Mouse (Mus musculus) layer of hippocampus, adult 8-10 months (tissue): ENCODE measurements around the gene Phtf1. TPM values are rescaled to one million over a fixed set of nuclear protein-coding genes. Genes with fewer than 3 reads are reported as not detected.

ENCODE experiments used
- DNase-seq, 2 experiments: peaks; one replicate each; pipeline ENCODE4 v3.0.0; 2022; ENCODE audit warnings: low spot score in 2 of 2
- total RNA-seq, 4 experiments: library from RNA; stranded (reverse); gene quantifications; 2 replicates each; pipeline ENCODE4 v1.2.4; 2022

Phtf1 gene
- total RNA-seq: 10 to 100 TPM; 36.7 to 50.1 (median 41.6) TPM

- DNase-seq: peak; percentile 63 to 82
These were observed at the start of gene Phtf1 for GRCm38 (mm10) chr3:103967861-103968691. Gene Phtf1 (plus strand): TSS chr3:103968110.

- no peak for DNase-seq
These were observed 47.8 kb upstream of the Phtf1 start for GRCm38 (mm10) chr3:103920094-103920493.

GRCm38 (mm10) chr3:103925302-103925701 lies 42.6 kb upstream of the Phtf1 start:
- DNase-seq: no peak

GRCm38 (mm10) chr3:103927511-103927910 lies 40.4 kb upstream of the Phtf1 start:
- DNase-seq: no peak

- DNase-seq: peak; percentile 31 to 33
These were observed 22.9 kb upstream of the Phtf1 start for GRCm38 (mm10) chr3:103944794-103945562.

- no peak for DNase-seq
These were observed 19.2 kb upstream of the Phtf1 start for GRCm38 (mm10) chr3:103948666-103949065.

- DNase-seq: no peak
These were observed 7.3 kb upstream of the Phtf1 start for GRCm38 (mm10) chr3:103960622-103961021.

GRCm38 (mm10) chr3:103967231-103967630 lies 679 bp upstream of the Phtf1 start:
- no peak for DNase-seq

GRCm38 (mm10) chr3:103968701-103969100 lies 791 bp downstream of the Phtf1 start:
- DNase-seq: peak; percentile 52 to 55

- no peak for DNase-seq
These were observed 3.2 kb downstream of the Phtf1 start for GRCm38 (mm10) chr3:103971157-103971556.

- no peak for DNase-seq
These were observed 16.6 kb downstream of the Phtf1 start for GRCm38 (mm10) chr3:103984556-103984955.

- DNase-seq: no peak
These were observed 17.3 kb downstream of the Phtf1 start for GRCm38 (mm10) chr3:103985194-103985593.

GRCm38 (mm10) chr3:103987831-103988432 lies 20.0 kb downstream of the Phtf1 start:
- DNase-seq: no peak

GRCm38 (mm10) chr3:103989352-103989751 lies 21.4 kb downstream of the Phtf1 start:
- DNase-seq: no peak

GRCm38 (mm10) chr3:103991271-103991670 lies 23.4 kb downstream of the Phtf1 start:
- DNase-seq: no peak

- DNase-seq: no peak
These were observed 30.8 kb downstream of the Phtf1 start for GRCm38 (mm10) chr3:103998724-103999123.

GRCm38 (mm10) chr3:104006896-104007466 lies 39.1 kb downstream of the Phtf1 start:
- DNase-seq: no peak

- peak; percentile 30 to 42 for DNase-seq
These were observed 39.6 kb downstream of the Phtf1 start for GRCm38 (mm10) chr3:104007479-104007878.

GRCm38 (mm10) chr3:104009924-104010662 lies 42.2 kb downstream of the Phtf1 start:
- DNase-seq: no peak

- DNase-seq: no peak
These were observed 44.1 kb downstream of the Phtf1 start for GRCm38 (mm10) chr3:104011972-104012371.

- no peak for DNase-seq
These were observed 50.0 kb downstream of the Phtf1 start for GRCm38 (mm10) chr3:104017931-104018330.
